In genomic region chr5:121262415-121262814, GRCm38 (mm10) we compare ENCODE assay signal across 26 mouse cellular contexts.
"Had no signal": no experiment of that assay in that cellular context is flagged by ENCODE, and none has a peak within 500 bp of the region (broad histone marks: within the 10 kb centered on the region; RNA-seq: fewer than 3 reads in every experiment).

No protein-coding gene starts in this region.

- DNase-seq: gastrocnemius, postnatal 10 days; gastrocnemius, postnatal 36 days; heart, adult 11 months; heart, adult 2 months; heart, postnatal 14 days; heart, postnatal 36 days; kidney, adult 11 months; kidney, adult 2 months; kidney, adult 9 months; kidney, postnatal 14 days; kidney, postnatal 36 days; layer of hippocampus, adult 9-11 months; layer of hippocampus, postnatal 36 days; left cerebral cortex, postnatal 4 days had no signal

- H3K4me3 ChIP-seq: heart, adult 2 months; heart, embryonic 13.5 days; heart, embryonic 15.5 days; hindbrain, embryonic 13.5 days; hindbrain, embryonic 15.5 days; kidney, embryonic 15.5 days; limb, embryonic 13.5 days; limb, embryonic 15.5 days; liver, embryonic 12.5 days had no signal

- ATAC-seq: hindbrain, postnatal 0 days; intestine, embryonic 16.5 days; liver, embryonic 12.5 days had no signal

- H3K27ac ChIP-seq: heart, adult 2 months; heart, embryonic 13.5 days; heart, embryonic 15.5 days; hindbrain, embryonic 13.5 days; hindbrain, embryonic 15.5 days; hindbrain, postnatal 0 days; kidney, embryonic 15.5 days; kidney, postnatal 0 days; limb, embryonic 13.5 days; limb, embryonic 15.5 days; liver, embryonic 12.5 days; liver, embryonic 14.5 days had no signal
